Mouse (Mus musculus) CH12.LX (cell line): ENCODE data around the gene Dpp6. TPM values are rescaled to one million over a fixed set of nuclear protein-coding genes. Genes with fewer than 3 reads are reported as not detected.

ENCODE experiments used
- DNase-seq: peaks from one replicate; pipeline ENCODE4 v3.0.0-alpha.2; 2013; ENCODE audit errors: extremely low read depth
- H3K27ac ChIP-seq: 2 replicates; pipeline ENCODE4 v1.5.1; 2012; ENCODE audit warnings: low read depth, mild to moderate bottlenecking, control low read depth, moderate library complexity; ENCODE audit not compliant: insufficient read depth
- H3K27me3 ChIP-seq: replicated peaks from 2 replicates; pipeline ENCODE3; 2012; ENCODE audit warnings: inconsistent platforms
- H3K36me3 ChIP-seq, 2 experiments: replicated peaks in 1 of 2; 2 replicates each; pipeline versions ENCODE3 to v1.6.1; 2012; ENCODE audit warnings: inconsistent platforms in 1 of 2, low read length in 1 of 2, mild to moderate bottlenecking in 1 of 2, mixed read lengths in 1 of 2, moderate library complexity in 1 of 2; ENCODE audit not compliant: control insufficient read depth in 1 of 2, insufficient read depth in 1 of 2
- H3K4me1 ChIP-seq, 2 experiments: 2 replicates each; pipeline ENCODE4 v1.6.1; 2012; ENCODE audit warnings: inconsistent platforms in 1 of 2, moderate library complexity in 1 of 2; ENCODE audit not compliant: insufficient read depth in 2 of 2, control insufficient read depth in 1 of 2
- H3K4me2 ChIP-seq: 2 replicates; pipeline ENCODE4 v1.6.1; 2012; ENCODE audit warnings: low read depth, mild to moderate bottlenecking, control low read depth; ENCODE audit not compliant: poor library complexity, insufficient read depth, severe bottlenecking
- H3K4me3 ChIP-seq, 3 experiments: fragments of 150-350 bp in 1 of 3; sonication (generic) in 1 of 3; replicated peaks in 1 of 3; 2 replicates each; pipeline versions ENCODE3 to v1.5.1; 2011 to 2012; ENCODE audit warnings: low read depth in 2 of 3, low read length in 2 of 3, mild to moderate bottlenecking in 2 of 3, moderate library complexity in 2 of 3, control low read depth in 1 of 3, improper control_type of control experiment in 1 of 3, inconsistent platforms in 1 of 3, mixed read lengths in 1 of 3; ENCODE audit not compliant: poor library complexity in 1 of 3
- H3K79me2 ChIP-seq: replicated peaks from 2 replicates; pipeline ENCODE4 v1.6.1; 2012; ENCODE audit warnings: mild to moderate bottlenecking, moderate library complexity; ENCODE audit not compliant: control insufficient read depth, poor library complexity, insufficient read depth, severe bottlenecking; ENCODE audit errors: extremely low read depth
- H3K9ac ChIP-seq: 2 replicates; pipeline ENCODE4 v1.6.1; 2012; ENCODE audit warnings: low read depth, mild to moderate bottlenecking, control low read depth, moderate library complexity; ENCODE audit not compliant: insufficient read depth
- H3K9me3 ChIP-seq: replicated peaks from 2 replicates; pipeline ENCODE3; 2012; ENCODE audit warnings: low read length, inconsistent platforms, mixed read lengths
- BHLHE40 ChIP-seq: IDR thresholded peaks from 2 replicates; pipeline ENCODE4 v1.6.1; 2011; ENCODE audit warnings: mild to moderate bottlenecking, low read depth, low read length, improper control_type of control experiment
- CHD1 ChIP-seq: IDR thresholded peaks from 2 replicates; pipeline ENCODE4 v1.6.1; 2012; ENCODE audit warnings: low read depth, low read length, improper control_type of control experiment, inconsistent platforms
- CTCF ChIP-seq, 2 experiments: IDR thresholded peaks in 1 of 2; conservative IDR thresholded peaks in 1 of 2; 2 replicates each; pipeline ENCODE4 v1.5.1; 2011 to 2012; ENCODE audit warnings: low read depth in 2 of 2, low read length in 2 of 2, improper control_type of control experiment in 1 of 2, inconsistent platforms in 1 of 2, mild to moderate bottlenecking in 1 of 2, moderate library complexity in 1 of 2
- E2F4 ChIP-seq: IDR thresholded peaks from 2 replicates; pipeline ENCODE4 v1.6.1; 2011; ENCODE audit warnings: low read depth, low read length, improper control_type of control experiment; ENCODE audit not compliant: insufficient replicate concordance
- ETS1 ChIP-seq: conservative IDR thresholded peaks from 2 replicates; pipeline ENCODE4 v1.6.1; 2012; ENCODE audit warnings: low read depth, mild to moderate bottlenecking, inconsistent platforms, low read length, improper control_type of control experiment, moderate library complexity
- JUN ChIP-seq: IDR thresholded peaks from 2 replicates; pipeline ENCODE4 v1.6.1; 2011; ENCODE audit warnings: low read depth, mild to moderate bottlenecking, low read length, improper control_type of control experiment, moderate library complexity; ENCODE audit not compliant: insufficient read depth
- KAT2A ChIP-seq: IDR thresholded peaks from 2 replicates; pipeline ENCODE4 v1.6.1; 2012; ENCODE audit warnings: low read length, improper control_type of control experiment, inconsistent platforms; ENCODE audit not compliant: insufficient replicate concordance
- MAFK ChIP-seq: IDR thresholded peaks from 2 replicates; pipeline ENCODE4 v1.6.1; 2011; ENCODE audit warnings: low read length, improper control_type of control experiment; ENCODE audit not compliant: insufficient replicate concordance
- MAZ ChIP-seq: IDR thresholded peaks from 2 replicates; pipeline ENCODE4 v1.6.1; 2012; ENCODE audit warnings: low read depth, mild to moderate bottlenecking, inconsistent platforms, low read length, improper control_type of control experiment, moderate library complexity
- MEF2A ChIP-seq: IDR thresholded peaks from 2 replicates; pipeline ENCODE4 v1.6.1; 2014; ENCODE audit warnings: low read depth, mild to moderate bottlenecking, inconsistent platforms, low read length, improper control_type of control experiment, borderline replicate concordance
- MXI1 ChIP-seq: IDR thresholded peaks from 2 replicates; pipeline ENCODE4 v1.6.1; 2011; ENCODE audit warnings: mild to moderate bottlenecking, low read depth, low read length, improper control_type of control experiment
- NELFE ChIP-seq: IDR thresholded peaks from 2 replicates; pipeline ENCODE4 v1.6.1; 2011; ENCODE audit warnings: low read depth, low read length, improper control_type of control experiment
- PAX5 ChIP-seq: IDR thresholded peaks from 2 replicates; pipeline ENCODE4 v1.6.1; 2012; ENCODE audit warnings: low read length, inconsistent platforms, mixed read lengths
- RAD21 ChIP-seq: IDR thresholded peaks from 2 replicates; pipeline ENCODE4 v1.6.1; 2011; ENCODE audit warnings: low read depth, mild to moderate bottlenecking, low read length, improper control_type of control experiment, moderate library complexity
- RCOR1 ChIP-seq: conservative IDR thresholded peaks from 2 replicates; pipeline ENCODE4 v1.6.1; 2012; ENCODE audit warnings: low read depth, mild to moderate bottlenecking, inconsistent platforms, low read length, improper control_type of control experiment
- USF1 ChIP-seq: IDR thresholded peaks from 2 replicates; pipeline ENCODE4 v1.6.1; 2014; ENCODE audit warnings: low read depth, mild to moderate bottlenecking, inconsistent platforms, low read length, improper control_type of control experiment
- ZKSCAN1 ChIP-seq: IDR thresholded peaks from 2 replicates; pipeline ENCODE4 v1.6.1; 2012; ENCODE audit warnings: low read depth, inconsistent platforms, low read length, improper control_type of control experiment, borderline replicate concordance
- ZMIZ1 ChIP-seq: IDR thresholded peaks from 2 replicates; pipeline ENCODE4 v1.6.1; 2012; ENCODE audit warnings: low read depth, mild to moderate bottlenecking, inconsistent platforms, low read length, improper control_type of control experiment
- dilution Hi-C: fragments of 300-500 bp; cut with MboI; formaldehyde crosslinking; loops from 2 replicates; pipeline ENCODE4 v1.14.3; 2020; ENCODE audit warnings: low sequenced_read_pairs; ENCODE audit not compliant: extremely low pct_unique_long_range_greater_than_20kb, extremely low pct_ligation_motif_present
- in situ Hi-C: fragments of 300-500 bp; cut with MboI; formaldehyde crosslinking; loops from 3 replicates; pipeline ENCODE4 v1.14.3; 2019; ENCODE audit warnings: low sequenced_read_pairs, low pct_ligation_motif_present, low pct_unique_long_range_greater_than_20kb, mixed read lengths
- polyA plus RNA-seq: library from polyadenylated mRNA; unstranded; fragments of >175 nt; gene quantifications from 2 replicates; pipeline ENCODE4 v1.2.1, GENCODE M21; 2012; ENCODE audit warnings: low read depth; ENCODE audit not compliant: insufficient read length
- total RNA-seq, 2 experiments: library from RNA; depleted of rRNA; stranded (reverse); fragments of 300-350 nt in 1 of 2; fragments of >200 nt in 1 of 2; gene quantifications; 2 replicates each; pipeline ENCODE4 v1.2.3; 2012 to 2014

Dpp6 gene
- total and polyA plus RNA-seq, 3 experiments: not detected

DNA sequence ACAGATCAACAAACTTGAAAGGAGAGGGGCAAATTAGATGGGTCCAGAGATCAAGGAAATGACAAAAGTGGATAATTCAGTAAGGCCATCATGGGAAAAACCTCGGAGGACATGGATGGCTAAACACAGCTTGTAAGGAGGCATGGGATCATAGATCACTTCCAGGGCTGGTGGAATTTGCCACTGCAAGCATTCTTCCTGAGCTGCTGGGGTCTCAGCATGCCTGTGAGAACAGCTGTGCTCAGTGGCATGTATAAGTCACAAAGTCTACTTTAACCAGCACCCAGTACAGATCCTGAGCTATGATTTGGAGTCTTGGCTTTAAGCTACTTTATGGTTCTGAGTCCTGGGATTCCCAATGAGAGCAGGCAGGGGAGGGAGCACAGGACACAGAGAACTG lies 246.9 kb downstream of the Dpp6 start:
- TF ChIP-seq MAFK (no peak), E2F4 (no peak), RCOR1 (no peak), PAX5 (no peak)
- in situ Hi-C loops (no loop called here), dilution Hi-C loops (no loop called here)
- no peaks in the 10 kb centered on the region for H3K36me3 ChIP-seq
- H3K4me2 ChIP-seq: no peak overlapping the region
- no peaks in the 10 kb centered on the region for H3K27me3 ChIP-seq
- H3K27ac ChIP-seq: no peak overlapping the region
- no peak overlapping the region for H3K9ac ChIP-seq
- peaks cover 64% of the 10 kb centered on the region for H3K9me3 ChIP-seq
- no peaks in the 10 kb centered on the region for H3K79me2 ChIP-seq
- no peak for DNase-seq
- no peak overlapping the region for H3K4me3 ChIP-seq
- no peaks in the 10 kb centered on the region for H3K4me1 ChIP-seq

DNA sequence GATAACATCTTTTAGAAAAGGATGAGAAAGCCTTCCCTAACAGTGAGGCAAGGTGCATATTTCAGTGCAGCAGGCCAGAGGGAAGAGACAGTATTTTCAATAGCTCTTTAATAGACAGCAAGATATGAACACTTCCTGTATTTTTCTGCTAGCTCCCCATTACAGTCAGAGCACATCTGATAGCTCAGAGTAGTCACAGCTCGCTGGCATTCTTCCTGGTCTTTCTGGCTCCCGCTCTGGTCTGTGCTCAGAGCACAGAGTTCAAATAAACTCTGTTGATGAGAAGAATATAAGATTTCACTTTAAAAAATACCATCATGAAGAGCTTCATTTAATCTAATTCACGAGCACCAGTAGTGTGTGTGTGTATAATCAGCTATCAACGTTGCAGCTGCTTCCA lies 249.8 kb downstream of the Dpp6 start:
- Histone ChIP-seq H3K4me2 (no peak overlapping the region), H3K4me3 (no peak overlapping the region), H3K79me2 (no peaks in the 10 kb centered on the region), H3K9me3 (peaks cover 54% of the 10 kb centered on the region), H3K27ac (no peak overlapping the region), H3K27me3 (no peaks in the 10 kb centered on the region), H3K9ac (no peak overlapping the region), H3K36me3 (no peaks in the 10 kb centered on the region), H3K4me1 (no peaks in the 10 kb centered on the region)
- TF ChIP-seq PAX5 (no peak), NELFE (no peak), USF1 (no peak), RCOR1 (no peak), BHLHE40 (no peak), ETS1 (no peak), MXI1 (no peak)
- in situ Hi-C loops: no loop called here
- no peak for DNase-seq
- dilution Hi-C loops: no loop called here

- Histone ChIP-seq H3K9ac (no peak overlapping the region), H3K36me3 (no peaks in the 10 kb centered on the region), H3K4me1 (no peaks in the 10 kb centered on the region), H3K27ac (no peak overlapping the region), H3K4me3 (no peak overlapping the region), H3K27me3 (no peaks in the 10 kb centered on the region), H3K9me3 (peaks cover 43% of the 10 kb centered on the region), H3K4me2 (no peak overlapping the region), H3K79me2 (no peaks in the 10 kb centered on the region)
- in situ Hi-C loops (loop anchor here (25.0 kb wide), 2 partner anchors 337 to 537 kb away; no protein-coding TSS in a partner anchor), dilution Hi-C loops (no loop called here)
- peak; percentile 22 for DNase-seq
- no peak for TF ChIP-seq MAZ
- TF ChIP-seq RCOR1: no peak
- TF ChIP-seq CTCF (conservative IDR thresholded peaks at IDR 0.05 in 1 of 2, IDR thresholded peaks at IDR 0.05 in 1 of 2; ENCODE audit: low read depth in 2 of 2, low read length in 2 of 2): peak in 1 of 2 experiments; percentile 23; a peak in 1 of 4 replicates
- TF ChIP-seq JUN: no peak
- no peak for TF ChIP-seq ZKSCAN1
- peak; percentile 13 for TF ChIP-seq RAD21
- TF ChIP-seq KAT2A: no peak
- no peak for TF ChIP-seq ZMIZ1
- no peak for TF ChIP-seq MEF2A
- TF ChIP-seq E2F4: no peak
- TF ChIP-seq CHD1: no peak
Observed at GRCm38 (mm10) chr5:27075131-27075591, 258.2 kb downstream of the Dpp6 start.
